Mouse (Mus musculus): ENCODE data around the gene Hbp1. TPM values are rescaled to one million over a fixed set of nuclear protein-coding genes. Genes with fewer than 3 reads are reported as not detected.

Gene Hbp1
- polyA plus RNA-seq, 1 experiment from 2014 or later: 124 TPM

GRCm38 (mm10) chr12:31949193-31949741 is 1.1 kb downstream of the Hbp1 start:
- peak overlapping the region; percentile 84 for H3K4me3 ChIP-seq
- H3K27me3 ChIP-seq: no peaks in the 10 kb centered on the region
- ATAC-seq (ENCODE audit: insufficient number of reproducible peaks, insufficient read depth, low FRiP score, low TSS enrichment, low read depth): peak; percentile 77
- H3K9ac ChIP-seq: peak overlapping the region; percentile 91
- peak overlapping the region; percentile 100 for H3K27ac ChIP-seq
- WGBS: under 1% methylated on average over 54 of the region's 58 CpGs
- H3K4me1 ChIP-seq: no peaks in the 10 kb centered on the region
- no peaks in the 10 kb centered on the region for H3K36me3 ChIP-seq
- no peaks in the 10 kb centered on the region for H3K9me3 ChIP-seq
- peak overlapping the region; percentile 64 for H3K4me2 ChIP-seq

DNA sequence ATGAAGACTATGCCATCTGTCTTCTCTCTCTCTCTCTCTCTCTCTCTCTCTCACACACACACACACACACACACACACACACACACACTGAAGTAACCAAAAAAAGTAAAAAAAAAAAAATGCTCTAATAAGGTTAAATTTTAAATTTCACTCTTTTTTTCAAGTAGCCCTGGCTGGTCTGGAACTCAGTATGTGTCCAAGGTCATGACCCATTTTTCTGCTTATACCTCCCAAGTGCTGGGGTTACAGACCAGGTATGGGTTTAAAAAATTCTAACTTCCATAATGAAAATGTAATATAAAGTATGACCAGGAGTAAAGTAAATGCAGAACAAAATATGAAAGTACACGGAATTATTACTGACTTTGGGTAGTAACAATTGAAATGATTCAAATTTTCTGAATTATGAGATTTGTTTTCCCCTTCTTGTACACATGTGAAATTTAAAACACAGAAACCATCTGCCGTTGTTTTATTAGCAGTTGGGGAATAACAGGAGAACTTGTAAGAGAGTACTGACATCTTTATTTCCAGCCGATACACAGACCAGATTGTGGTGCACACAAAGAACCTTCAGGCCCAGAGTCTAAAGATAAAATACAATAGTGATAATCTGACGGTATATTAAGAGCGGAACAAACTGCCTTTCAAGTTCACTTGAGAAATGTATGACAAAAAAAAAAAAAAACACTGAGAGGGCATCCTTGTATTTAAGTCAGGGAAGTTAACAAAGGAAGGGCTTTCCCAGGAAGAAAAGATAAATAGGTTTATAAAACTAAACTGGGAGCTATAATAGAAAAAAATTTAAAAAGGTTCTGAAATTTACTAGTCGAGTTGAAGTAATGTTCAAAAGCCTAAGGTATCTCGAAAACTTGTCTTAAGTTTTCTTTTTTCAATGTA is 2.0 kb downstream of the Hbp1 start:
- H3K27me3 ChIP-seq: no peaks in the 10 kb centered on the region

GRCm38 (mm10) chr12:31947476-31947875 is 2.9 kb downstream of the Hbp1 start:
- WGBS: 94% methylated on average over 5 of the region's 5 CpGs
- Histone ChIP-seq H3K36me3 (peaks cover 14% of the 10 kb centered on the region), H3K4me3 (no peak overlapping the region), H3K4me1 (no peaks in the 10 kb centered on the region), H3K4me2 (no peak overlapping the region), H3K9ac (no peak overlapping the region), H3K27me3 (no peaks in the 10 kb centered on the region), H3K9me3 (no peaks in the 10 kb centered on the region), H3K27ac (no peak overlapping the region)
- no peak for ATAC-seq (ENCODE audit: insufficient number of reproducible peaks, insufficient read depth, low FRiP score, low TSS enrichment, low read depth)

More for the DNA sequence above, 2.0 kb downstream of the Hbp1 start:
- WGBS: 20% methylated on average over 7 of the region's 7 CpGs
- no peak for ATAC-seq (ENCODE audit: insufficient number of reproducible peaks, insufficient read depth, low FRiP score, low TSS enrichment, low read depth)
- Histone ChIP-seq H3K4me3 (peak overlapping the region; percentile 84), H3K36me3 (peaks cover 5% of the 10 kb centered on the region), H3K9ac (peak overlapping the region; percentile 91), H3K9me3 (no peaks in the 10 kb centered on the region), H3K27ac (peak overlapping the region; percentile 100; the same call in 1 of the 2 replicates), H3K4me1 (no peaks in the 10 kb centered on the region), H3K4me2 (peak overlapping the region; percentile 64)

DNA sequence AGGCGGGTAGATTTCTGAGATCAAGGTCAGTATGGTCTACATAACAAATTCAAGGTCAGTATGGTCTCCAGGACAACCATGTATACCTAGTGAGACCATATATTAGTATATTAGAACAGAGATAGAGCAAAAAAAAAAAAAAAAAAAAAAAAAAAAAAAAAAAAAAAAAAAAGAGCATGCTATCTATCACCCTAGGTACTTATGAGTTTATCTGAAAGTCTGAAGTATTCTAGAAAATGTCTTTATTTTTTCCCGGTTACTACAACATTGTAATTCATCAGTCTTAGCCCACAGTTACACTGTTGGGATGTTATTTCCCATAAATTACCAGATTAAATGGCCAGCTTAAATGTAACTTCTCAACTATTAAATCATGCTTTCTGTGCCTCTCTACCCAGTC is 5.9 kb downstream of the Hbp1 start:
- no peak overlapping the region for H3K4me3 ChIP-seq
- no peak overlapping the region for H3K4me2 ChIP-seq
- no peak for ATAC-seq (ENCODE audit: insufficient number of reproducible peaks, insufficient read depth, low FRiP score, low TSS enrichment, low read depth)
- no peaks in the 10 kb centered on the region for H3K27me3 ChIP-seq
- H3K9me3 ChIP-seq: no peaks in the 10 kb centered on the region
- no peaks in the 10 kb centered on the region for H3K4me1 ChIP-seq
- 91% methylated on average over 2 of the region's 2 CpGs for WGBS
- H3K36me3 ChIP-seq: peaks cover 34% of the 10 kb centered on the region
- H3K27ac ChIP-seq: no peak overlapping the region
- no peak overlapping the region for H3K9ac ChIP-seq

DNA sequence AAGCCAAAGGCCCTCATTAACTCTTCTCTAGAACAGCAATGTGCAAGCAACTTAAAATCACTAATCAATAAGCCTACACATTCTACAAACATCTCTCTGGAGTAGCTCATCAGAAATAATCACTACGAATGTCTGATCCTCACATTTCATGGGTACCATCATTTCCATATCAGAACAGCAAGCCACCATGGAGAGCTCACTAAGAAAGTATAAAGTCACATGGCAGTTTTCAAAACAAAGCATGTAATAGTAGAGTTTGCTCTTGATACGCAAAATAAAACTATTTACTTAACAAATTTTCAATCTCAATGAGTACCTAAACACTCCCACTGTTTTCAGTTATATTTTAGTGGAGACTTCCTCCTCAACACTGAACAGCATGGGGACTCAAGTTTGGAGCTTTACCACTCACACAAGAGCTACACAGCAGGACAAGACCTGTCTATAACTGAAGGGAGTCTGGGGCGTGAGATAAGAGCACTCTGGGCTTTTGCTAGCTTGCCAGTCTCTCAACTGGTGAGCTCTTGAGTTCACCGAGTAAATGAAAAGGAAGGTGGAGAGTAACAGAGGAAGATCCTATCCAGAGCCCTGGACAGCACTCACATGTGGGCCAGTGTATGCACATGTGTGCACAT is 7.2 kb downstream of the Hbp1 start:
- ATAC-seq (ENCODE audit: insufficient number of reproducible peaks, insufficient read depth, low FRiP score, low TSS enrichment, low read depth): no peak
- Histone ChIP-seq H3K4me1 (no peaks in the 10 kb centered on the region), H3K4me2 (no peak overlapping the region), H3K9ac (no peak overlapping the region), H3K27ac (no peak overlapping the region), H3K4me3 (no peak overlapping the region), H3K9me3 (no peaks in the 10 kb centered on the region), H3K27me3 (no peaks in the 10 kb centered on the region), H3K36me3 (peaks cover 47% of the 10 kb centered on the region)
- WGBS: 95% methylated on average over 4 of the region's 4 CpGs

DNA sequence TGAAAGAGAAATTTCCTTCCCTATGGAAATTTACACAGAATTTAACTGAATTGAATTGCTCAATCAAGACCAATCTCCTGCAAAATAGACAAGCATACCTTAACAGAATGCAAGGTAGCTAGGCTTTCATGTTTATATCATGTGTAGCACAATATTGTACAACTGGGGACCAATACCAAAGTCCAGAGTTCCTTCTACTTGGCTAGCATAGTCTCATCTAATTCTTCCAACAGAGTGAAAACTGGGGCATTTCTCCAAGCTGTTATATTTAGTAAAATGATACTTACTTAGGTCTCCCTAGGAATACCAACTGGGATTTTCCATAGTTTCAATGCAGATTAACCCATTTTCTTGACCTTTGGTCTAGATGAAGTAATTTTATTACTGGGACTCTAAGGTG is 11.3 kb downstream of the Hbp1 start:
- Histone ChIP-seq H3K9me3 (no peaks in the 10 kb centered on the region), H3K27me3 (no peaks in the 10 kb centered on the region), H3K4me2 (no peak overlapping the region), H3K9ac (no peak overlapping the region), H3K4me3 (no peak overlapping the region), H3K4me1 (peaks cover 5% of the 10 kb centered on the region; the same call in 1 of the 2 replicates), H3K36me3 (peaks cover 76% of the 10 kb centered on the region), H3K27ac (no peak overlapping the region)
- no peak for ATAC-seq (ENCODE audit: insufficient number of reproducible peaks, insufficient read depth, low FRiP score, low TSS enrichment, low read depth)

DNA sequence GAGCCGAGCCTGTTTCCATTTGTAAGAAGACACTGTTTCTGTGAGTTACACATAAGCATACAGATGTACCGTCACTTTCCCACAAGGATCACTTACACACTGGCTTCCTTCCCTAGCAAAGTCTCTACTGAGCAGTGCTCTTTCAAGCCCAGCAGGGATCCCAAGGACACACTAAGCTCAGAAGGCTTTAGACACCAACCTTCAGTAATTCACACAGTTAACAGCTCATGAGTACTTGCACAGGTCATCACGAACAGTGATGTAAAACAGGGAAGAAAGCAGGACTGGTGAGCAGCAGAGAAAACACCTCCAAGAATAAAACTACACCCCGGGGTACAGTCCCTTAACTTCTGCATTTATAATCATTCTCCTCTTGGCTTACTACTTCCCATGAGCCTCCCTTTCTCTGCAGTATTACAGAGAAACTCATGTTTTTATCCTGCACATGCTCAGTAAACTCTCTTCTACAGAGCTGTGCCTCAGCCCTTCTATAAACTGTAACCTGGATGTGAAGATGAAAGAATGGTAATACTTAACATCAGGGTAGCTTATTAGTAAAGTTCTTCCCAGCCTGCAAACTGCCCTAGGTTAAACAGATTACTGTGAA is 11.8 kb downstream of the Hbp1 start:
- no peak for ATAC-seq (ENCODE audit: insufficient number of reproducible peaks, insufficient read depth, low FRiP score, low TSS enrichment, low read depth)
- Histone ChIP-seq H3K36me3 (peaks cover 72% of the 10 kb centered on the region), H3K27me3 (no peaks in the 10 kb centered on the region), H3K4me3 (no peak overlapping the region), H3K4me1 (peaks cover 5% of the 10 kb centered on the region; the same call in 1 of the 2 replicates), H3K4me2 (no peak overlapping the region), H3K27ac (no peak overlapping the region), H3K9ac (no peak overlapping the region), H3K9me3 (no peaks in the 10 kb centered on the region)
- WGBS: 89% methylated on average over 4 of the region's 4 CpGs

DNA sequence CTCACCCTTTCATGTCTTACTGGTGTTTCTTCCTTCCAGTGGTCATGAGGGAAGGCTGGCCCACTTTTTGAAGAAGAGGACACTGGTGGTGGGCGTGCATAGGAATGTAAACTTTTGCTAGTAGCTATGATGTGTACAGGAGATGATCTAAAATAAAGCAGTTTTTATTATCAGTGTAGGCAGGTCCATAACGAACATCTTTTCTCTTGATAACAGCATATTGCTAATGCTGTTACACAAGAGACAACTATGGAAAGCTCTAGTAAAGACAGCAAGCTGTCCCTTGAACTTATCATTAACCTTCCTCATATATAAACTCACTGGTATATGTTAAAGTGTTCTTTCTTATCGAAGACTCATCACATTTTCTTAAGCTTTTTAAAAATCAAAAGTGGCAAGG is 12.7 kb downstream of the Hbp1 start:
- Histone ChIP-seq H3K9ac (no peak overlapping the region), H3K4me1 (peaks cover 5% of the 10 kb centered on the region; the same call in 1 of the 2 replicates), H3K4me2 (no peak overlapping the region), H3K9me3 (no peaks in the 10 kb centered on the region), H3K4me3 (no peak overlapping the region), H3K27me3 (no peaks in the 10 kb centered on the region), H3K36me3 (peaks cover 71% of the 10 kb centered on the region), H3K27ac (no peak overlapping the region)
- ATAC-seq (ENCODE audit: insufficient number of reproducible peaks, insufficient read depth, low FRiP score, low TSS enrichment, low read depth): no peak
- 88% methylated on average over 3 of the region's 3 CpGs for WGBS

- 21% methylated on average over 6 of the region's 6 CpGs for WGBS
These were observed 13.6 kb downstream of the Hbp1 start for GRCm38 (mm10) chr12:31936657-31937300.

DNA sequence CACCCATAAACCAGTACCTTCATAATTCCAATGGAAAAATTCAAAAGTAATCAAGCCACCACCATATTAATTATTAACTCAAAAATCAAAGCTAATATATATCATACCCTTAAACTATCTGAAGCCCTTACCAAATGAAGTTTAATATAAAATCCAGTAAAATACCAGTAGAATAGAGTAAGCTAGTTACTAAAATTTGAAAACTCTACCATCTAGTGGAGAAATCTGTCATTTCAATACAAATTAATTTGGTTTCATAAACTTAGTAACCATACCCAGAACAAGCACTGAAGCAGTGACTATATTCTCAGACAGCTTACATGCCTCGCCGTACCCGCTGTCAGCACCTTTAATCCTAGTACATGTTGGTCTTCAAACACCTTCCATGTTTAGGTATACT is 18.5 kb downstream of the Hbp1 start:
- H3K36me3 ChIP-seq: peaks cover 69% of the 10 kb centered on the region
- H3K9ac ChIP-seq: no peak overlapping the region
- H3K4me1 ChIP-seq: peaks cover 2% of the 10 kb centered on the region; the same call in 1 of the 2 replicates
- no peak overlapping the region for H3K4me2 ChIP-seq
- H3K4me3 ChIP-seq: no peak overlapping the region
- no peak for ATAC-seq (ENCODE audit: insufficient number of reproducible peaks, insufficient read depth, low FRiP score, low TSS enrichment, low read depth)
- no peaks in the 10 kb centered on the region for H3K9me3 ChIP-seq
- H3K27me3 ChIP-seq: no peaks in the 10 kb centered on the region
- WGBS: 97% methylated on average over 3 of the region's 3 CpGs
- no peak overlapping the region for H3K27ac ChIP-seq

More at GRCm38 (mm10) chr12:31936657-31937300, 13.6 kb downstream of the Hbp1 start:
- Histone ChIP-seq H3K27ac (no peak overlapping the region), H3K36me3 (peaks cover 73% of the 10 kb centered on the region), H3K9ac (no peak overlapping the region), H3K27me3 (no peaks in the 10 kb centered on the region), H3K4me2 (no peak overlapping the region), H3K4me1 (peaks cover 5% of the 10 kb centered on the region; the same call in 1 of the 2 replicates), H3K9me3 (no peaks in the 10 kb centered on the region), H3K4me3 (no peak overlapping the region)
- ATAC-seq (ENCODE audit: insufficient number of reproducible peaks, insufficient read depth, low FRiP score, low TSS enrichment, low read depth): no peak

GRCm38 (mm10) chr12:31928498-31928897 is 21.8 kb downstream of the Hbp1 start:
- no peak overlapping the region for H3K4me3 ChIP-seq
- peaks cover 75% of the 10 kb centered on the region for H3K36me3 ChIP-seq
- ATAC-seq (ENCODE audit: insufficient number of reproducible peaks, insufficient read depth, low FRiP score, low TSS enrichment, low read depth): no peak
- H3K27me3 ChIP-seq: no peaks in the 10 kb centered on the region
- 75% methylated on average over 3 of the region's 3 CpGs for WGBS
- H3K9me3 ChIP-seq: no peaks in the 10 kb centered on the region
- no peak overlapping the region for H3K9ac ChIP-seq
- no peak overlapping the region for H3K4me2 ChIP-seq
- no peak overlapping the region for H3K27ac ChIP-seq
- H3K4me1 ChIP-seq: no peaks in the 10 kb centered on the region
